Mouse (Mus musculus): ENCODE results near the gene Hook2. TPM values are rescaled to one million over a fixed set of nuclear protein-coding genes. Genes with fewer than 3 reads are reported as not detected.
A peak's percentile ranks its signal among the peaks of the same experiment; 100 is the strongest.

The Hook2 gene
- total RNA-seq (2021), result 1 to 10 TPM; 1.1 to 1.3 TPM
- long read RNA-seq, experiment 1, partial matches to known transcripts, result 1 of 2 reads
- long read RNA-seq, experiment 1, other reads (novel, unspliced or antisense), result 1 of 2 reads
- long read RNA-seq, experiment 2, partial matches to known transcripts, result 0 of 3 reads
- long read RNA-seq, experiment 2, other reads (novel, unspliced or antisense), result 1 of 3 reads

DNA sequence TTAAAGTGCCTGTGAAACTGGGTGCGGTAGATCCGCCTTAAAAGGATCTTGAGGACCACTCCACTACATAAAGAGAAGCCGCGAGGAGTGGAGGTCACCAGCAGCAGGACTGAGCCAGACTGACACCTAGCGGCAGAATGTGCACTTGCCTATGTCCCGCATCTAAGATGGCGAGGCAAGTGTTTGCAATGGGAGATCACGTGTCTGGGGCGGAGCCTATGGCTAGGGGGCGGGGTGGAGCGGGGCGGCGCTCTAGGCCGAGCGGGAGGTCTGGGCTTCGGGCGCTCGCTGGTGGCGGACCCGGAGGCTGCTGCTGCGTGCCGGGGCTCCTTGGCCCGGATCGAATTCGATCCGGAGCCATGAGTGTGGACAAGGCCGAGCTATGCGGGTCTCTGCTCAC lies at the start of gene Hook2:
Gene Hook2, plus strand, starts transcription at position 255 of the 400 bp plus-strand sequence.
- peak; percentile 96 for DNase-seq

DNA sequence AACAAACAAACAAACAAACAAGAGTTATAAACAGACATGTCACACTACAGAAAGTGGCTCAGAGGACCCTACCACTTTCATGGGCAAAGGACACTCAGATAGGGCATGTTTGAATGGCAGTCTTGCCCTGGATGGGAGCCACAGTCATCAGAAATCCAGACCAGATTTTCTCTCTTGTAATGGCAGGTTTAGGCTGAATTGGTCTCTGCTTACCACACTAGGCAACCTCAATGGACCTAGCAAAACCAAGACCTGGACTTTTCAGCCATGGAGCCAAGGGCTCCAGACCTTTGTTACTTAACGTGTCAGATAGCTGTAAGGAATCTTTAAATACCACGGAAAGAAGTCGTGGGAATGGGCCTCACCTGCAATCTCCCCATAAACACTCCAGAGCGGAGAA lies 46.7 kb upstream of the Hook2 start:
- no peak for DNase-seq

DNA sequence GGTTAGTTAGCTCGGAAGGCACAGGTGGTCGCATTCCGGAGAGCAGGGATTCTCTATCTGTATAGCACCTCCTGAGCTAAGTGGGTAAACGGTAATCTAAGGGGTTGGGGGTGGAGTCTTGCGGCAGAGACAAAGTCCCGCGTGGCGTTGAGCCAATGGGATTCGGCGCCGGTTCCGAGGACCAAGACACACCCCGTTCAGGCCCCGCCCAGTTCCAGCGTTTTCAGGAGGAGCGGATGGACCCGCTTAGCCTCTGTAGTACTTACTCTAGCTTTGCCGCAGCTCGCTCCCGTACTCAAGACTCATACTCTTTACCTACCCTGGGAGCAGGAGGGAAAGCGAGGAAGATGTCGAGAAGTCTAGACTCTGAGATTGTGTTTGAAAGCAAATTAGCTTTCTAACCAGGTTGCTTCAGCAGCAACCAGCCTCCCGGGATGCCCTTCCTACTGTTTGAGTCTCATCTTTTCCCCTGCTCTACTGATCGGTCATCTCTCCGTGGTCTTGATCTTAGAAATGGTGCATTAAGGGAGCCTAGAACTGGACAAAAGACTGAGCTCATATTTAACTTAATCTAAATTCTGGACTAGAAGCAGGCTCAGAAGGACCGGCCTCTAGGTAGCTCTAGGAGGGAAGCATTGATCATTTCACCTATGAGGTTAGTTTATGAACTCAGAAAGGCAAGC lies 45.8 kb upstream of the Hook2 start:
- no peak for DNase-seq

DNA sequence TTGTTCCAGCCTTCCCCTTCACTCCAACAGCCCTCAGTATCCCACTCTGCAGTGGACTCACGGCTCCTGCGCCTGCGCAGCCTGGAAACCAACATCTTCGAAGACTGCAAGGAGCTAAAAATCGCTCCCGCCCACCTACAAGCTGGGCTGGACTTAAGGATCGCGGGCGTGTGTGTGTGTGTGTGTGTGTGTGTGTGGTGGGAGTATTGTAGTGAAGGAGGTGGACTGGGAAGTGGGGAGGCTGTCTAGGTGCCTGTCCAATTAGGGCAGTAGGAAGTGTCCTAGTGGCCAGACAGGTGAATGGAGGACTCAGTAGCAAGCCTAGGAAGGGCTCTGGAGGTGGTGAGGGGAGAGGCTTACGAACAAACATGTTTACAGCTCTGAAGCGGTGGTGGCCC lies 45.2 kb upstream of the Hook2 start:
- no peak for DNase-seq

DNA sequence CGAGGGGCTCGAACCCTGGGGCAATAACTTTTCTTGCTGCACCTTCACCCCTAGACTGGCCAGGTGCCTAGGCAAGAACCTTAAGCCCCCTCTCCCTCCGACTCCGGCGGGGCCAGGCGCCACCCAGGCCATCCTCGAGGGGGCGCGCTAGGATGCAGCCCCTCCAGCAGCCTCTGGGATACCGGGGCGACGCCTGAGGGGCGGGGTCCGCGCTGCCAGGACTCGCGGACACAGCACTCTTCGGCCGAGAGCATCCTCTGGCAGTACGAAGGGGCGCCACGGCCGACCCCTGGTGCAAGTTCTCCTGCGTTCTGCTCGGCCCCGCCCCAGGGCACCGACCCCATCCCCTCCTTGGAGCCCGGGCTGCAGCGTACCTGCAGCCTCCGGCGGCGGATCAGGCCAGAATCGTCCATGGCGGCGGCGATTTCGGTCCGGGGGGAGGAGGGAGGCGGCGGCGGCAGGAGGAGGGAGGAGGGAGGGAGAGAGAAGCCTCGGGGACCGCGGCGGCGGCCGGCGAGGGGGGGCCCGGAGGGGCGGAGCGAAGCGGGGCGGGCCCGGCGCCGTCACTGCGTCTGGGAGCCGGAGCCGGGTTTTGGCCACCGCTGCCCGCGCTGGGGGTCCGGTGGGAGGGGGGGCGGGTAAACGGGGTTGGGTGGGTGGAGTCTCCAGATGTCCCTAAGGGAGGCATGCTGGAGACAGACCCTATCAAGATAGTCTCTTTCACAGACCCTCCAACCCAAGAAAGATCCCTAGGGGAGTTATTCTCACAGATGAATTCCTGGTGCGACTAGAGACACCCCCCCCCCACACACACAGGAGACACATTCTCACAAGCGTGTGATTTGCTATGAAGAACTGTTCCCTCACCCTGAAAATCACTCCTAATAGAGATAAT lies 44.5 kb upstream of the Hook2 start:
- DNase-seq, result no peak

DNA sequence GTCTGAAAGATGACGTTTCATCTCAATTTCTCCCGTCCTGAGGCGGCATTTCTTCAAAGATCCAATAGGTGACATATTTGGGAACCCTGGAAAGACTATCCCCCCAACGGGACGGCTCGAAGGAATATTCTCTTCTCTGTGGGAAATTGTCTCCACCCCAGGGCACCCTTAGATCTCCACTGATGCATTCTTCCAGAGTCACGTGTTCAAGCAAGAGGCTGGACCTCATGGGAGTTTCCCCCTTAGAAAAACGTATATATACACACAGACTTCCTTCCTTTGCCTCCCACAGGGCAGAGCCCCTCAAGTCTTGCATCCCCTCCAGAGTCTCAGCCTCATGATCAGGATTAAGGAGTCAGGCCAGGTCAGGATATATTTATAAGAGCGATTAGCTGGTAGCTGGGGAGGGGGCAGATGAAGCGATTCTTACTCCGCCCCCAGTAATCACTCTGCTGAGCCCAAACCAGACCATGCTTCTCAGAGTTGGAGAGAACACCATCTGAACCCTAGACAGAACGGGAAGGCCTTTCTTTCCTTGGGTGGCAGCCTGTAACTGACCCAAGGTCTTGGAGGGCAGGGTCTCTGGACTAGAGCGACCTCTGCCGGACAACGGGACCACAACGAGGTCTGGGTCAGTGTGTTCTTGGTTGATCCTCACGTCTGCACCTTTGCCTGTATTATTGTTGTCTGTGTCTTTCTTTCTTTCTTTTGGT lies 43.7 kb upstream of the Hook2 start, which contains the start of gene Rtbdn:
Gene Rtbdn, plus strand, starts transcription at position 464 of the 713 bp plus-strand sequence.
- no peak for DNase-seq

DNA sequence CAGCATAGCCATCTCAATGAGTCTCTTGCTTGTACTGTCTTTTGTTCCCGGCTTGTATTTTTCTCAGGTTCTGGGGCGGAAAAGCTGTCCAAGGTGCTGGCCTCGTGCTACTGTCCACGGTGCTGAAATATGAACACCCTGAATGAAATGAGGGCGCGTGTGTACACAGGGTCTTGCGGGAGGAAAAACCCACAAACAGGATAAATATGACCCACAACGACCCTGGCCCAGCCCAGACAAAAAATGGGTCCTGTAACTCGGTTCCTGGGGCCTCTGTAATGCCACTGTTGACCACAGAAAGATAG lies 43.2 kb upstream of the Hook2 start:
- no peak for DNase-seq

DNA sequence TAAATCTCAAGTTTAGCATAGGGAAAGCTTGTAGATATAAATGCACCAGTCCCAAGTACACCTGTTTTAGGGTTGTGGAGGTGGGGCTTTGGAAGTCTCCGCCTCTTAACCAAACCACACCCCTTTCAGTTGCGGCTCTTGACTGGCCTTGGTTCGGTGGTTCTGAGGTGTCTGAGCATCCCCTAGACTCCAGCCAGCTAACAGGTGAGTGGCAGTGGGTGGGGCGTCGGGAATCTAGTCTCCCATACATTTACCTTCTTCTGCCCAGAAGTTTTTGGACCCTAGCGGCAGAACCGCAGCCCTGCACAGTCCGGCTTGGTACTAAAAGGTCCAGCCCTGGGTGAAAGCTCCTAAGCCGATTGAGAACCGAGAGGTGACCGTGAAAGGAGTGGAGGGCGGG lies 40.6 kb upstream of the Hook2 start:
- no peak for DNase-seq

DNA sequence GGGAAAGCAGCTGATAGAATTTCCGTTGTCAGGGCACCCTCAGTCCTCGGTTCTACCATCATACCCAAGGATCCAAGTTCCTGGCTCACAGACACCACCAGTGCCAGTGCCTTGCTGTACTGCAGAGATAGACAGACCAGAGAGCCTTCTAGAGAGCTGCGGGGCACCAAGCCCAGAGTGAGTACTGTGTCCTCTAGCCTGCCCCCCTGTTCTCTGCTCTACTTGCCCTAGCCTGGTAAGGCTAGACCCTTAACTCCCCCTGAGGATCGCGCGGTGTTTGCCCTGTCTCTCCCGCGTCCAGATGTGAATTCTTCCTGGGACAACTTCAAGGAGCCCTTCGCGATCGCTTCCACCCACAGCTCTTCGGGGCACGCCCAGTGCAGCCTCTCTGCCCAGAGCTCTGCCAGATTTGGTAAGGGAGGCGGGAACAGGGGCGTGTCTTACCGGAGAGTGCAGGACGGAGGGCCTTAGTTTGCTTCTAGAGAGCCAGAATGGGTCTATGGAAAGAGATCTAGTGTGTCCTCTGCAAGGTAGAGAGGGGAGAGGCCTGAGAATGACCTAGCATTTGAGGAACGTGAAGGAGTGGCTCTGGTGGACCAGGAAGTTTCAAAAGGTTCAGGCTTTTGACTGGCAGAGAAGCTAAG lies 37.7 kb upstream of the Hook2 start:
- peak; percentile 41 for DNase-seq

DNA sequence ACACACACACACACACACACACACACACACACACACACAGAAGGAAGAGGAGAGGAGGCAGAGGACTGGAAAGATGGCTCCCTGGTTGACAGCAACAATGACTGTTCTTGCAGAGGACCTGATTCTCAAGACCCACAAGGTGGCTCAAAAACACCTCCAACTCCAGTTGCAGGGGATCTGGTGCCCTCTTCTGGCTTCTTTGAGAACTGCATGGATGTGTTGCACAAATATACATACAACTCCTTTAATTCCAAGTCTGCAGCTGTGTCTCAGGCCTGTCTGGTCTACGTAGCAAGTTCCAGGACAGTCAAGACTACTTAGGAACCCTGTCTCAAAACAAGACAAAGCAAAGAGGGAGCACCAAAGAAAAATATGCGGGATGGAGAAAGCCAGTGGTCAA lies 33.6 kb upstream of the Hook2 start:
- DNase-seq, result no peak

DNA sequence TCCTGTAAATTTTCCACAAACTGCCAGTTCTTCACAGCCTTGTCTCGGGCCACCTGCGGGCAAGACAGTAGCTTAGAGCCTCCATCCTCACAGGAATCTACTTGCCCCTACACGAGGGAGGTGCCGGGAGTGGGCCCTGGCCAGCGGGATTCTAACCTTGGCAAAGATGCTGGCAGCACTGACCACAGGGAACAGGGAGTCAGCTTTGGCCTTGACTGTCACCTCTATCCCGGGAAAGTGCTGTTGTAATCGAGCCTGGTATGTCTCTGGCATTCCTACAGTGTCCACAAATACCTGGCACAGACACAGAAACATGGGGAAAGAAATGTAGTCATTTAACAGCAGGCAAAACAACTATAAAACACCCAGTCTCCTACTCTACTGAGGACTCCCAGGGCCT lies 30.6 kb upstream of the Hook2 start:
- DNase-seq, result no peak

DNA sequence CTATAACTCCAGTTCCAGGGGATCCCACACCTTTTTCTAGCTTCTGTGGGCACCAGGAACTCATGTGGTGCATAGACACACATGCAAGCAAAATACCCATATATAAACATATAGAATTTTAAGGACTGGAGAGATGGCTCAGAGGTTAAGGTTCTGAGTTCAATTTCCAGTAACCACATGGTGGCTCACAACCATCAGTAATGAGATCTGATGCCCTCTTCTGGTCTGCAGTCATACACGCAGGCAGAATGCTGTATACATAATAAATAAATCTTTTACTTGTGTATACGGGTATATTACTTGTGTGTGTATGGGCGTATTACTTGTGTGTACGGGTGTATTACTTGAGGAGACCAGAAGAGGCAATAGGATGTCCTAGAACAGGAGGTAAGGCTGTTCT lies 26.5 kb upstream of the Hook2 start:
- no peak for DNase-seq

DNA sequence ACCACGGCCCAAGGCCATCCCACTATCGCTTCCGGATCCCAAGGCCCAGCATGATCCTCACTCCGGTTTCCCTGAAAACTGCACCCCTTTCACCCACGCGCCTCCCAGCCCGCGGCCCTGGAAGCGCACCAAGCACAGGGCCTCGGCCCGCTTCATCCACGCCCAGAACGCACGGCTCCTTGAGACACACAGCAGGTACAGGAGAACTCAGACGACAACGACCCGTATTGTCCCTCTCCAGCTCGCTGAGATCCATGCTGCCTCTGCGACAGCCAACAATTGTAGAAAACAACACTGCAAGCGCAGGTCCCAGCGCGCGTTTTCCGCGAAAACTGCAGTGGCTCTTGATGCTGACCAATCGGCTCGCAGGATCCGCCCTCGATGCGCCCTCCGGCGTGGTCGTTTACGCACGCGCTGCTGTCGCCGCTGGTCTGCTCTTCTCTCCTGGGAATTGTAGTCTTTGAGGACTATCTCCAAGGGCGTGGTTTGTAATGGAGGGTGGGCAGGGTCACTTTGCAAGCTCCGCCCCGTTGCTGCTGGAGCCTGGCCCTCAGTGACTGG lies 24.6 kb upstream of the Hook2 start:
- peak; percentile 92 for DNase-seq

DNA sequence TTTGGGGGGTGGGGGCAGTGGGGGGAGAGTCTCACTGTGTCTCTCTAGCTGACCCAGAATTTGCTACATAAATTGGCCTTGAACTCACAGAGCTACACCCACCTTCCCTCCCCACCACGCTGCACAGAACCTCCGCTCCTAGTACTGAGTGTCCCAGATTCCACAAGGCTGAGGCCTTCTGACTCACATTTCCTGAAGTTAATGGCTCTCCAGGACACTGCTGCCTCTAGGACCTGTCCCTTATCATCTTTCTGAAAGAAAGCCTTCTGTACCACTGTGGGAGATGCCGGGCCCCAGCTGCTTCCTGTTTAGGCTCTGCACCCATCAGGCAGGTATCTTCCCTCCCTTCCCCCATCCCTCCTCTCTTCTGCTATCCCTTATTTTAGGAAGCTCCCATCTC lies 23.8 kb upstream of the Hook2 start:
- no peak for DNase-seq

DNA sequence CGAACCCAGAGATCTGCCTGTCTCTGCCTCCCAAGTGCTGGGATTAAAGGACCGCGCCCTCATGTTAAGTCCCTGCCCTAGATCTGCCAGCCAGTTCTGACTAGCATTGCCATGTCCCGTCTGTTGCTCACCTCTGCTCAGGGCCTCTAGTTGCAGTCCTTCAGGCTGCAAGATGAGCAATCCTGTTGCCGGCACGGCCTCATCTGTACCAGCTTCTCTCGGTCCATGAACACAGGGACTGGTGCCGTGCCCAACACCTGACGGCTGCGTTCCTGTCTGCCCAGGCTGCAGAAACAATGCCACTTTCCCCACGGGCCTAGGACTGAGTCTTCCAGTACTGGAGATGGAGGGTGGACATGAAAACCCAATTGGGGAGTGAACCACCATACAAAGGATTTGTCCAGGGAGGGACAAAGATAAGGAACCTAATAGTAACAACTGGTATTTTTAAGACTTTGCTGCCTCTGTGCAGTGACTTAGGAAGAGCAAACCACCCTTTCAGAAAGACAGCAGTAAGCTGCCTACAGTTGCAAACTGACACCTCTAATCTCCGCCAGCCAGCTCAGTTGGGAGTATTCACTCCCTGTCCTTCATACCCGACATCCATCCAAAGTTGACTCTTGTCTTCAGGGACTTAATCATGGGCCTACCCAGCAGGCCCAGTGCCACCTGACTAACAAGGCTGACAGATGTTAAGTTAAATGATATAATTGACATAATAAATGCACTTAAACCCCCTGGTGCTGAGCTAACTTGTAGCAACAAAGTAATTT lies 22.7 kb upstream of the Hook2 start:
- DNase-seq, result no peak

DNA sequence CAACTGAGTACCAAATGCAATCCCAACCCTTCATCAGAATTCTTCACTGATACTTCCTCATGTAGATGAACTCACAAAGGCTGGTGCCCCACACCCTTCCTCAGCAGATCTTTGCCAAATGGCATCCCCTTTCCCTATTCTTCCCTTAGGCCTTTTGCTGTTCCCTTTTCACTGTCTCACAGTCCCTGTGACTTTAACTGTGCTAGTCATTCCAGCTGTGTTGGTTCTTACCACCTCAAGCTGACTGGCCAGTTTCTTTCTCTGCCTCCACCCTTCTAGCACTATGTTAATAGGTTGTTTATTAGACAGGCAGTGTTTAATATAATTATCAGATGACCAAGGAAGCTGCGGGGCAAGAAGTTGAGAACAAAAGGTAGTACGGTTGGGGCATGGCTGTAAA lies 21.8 kb upstream of the Hook2 start:
- no peak for DNase-seq

DNA sequence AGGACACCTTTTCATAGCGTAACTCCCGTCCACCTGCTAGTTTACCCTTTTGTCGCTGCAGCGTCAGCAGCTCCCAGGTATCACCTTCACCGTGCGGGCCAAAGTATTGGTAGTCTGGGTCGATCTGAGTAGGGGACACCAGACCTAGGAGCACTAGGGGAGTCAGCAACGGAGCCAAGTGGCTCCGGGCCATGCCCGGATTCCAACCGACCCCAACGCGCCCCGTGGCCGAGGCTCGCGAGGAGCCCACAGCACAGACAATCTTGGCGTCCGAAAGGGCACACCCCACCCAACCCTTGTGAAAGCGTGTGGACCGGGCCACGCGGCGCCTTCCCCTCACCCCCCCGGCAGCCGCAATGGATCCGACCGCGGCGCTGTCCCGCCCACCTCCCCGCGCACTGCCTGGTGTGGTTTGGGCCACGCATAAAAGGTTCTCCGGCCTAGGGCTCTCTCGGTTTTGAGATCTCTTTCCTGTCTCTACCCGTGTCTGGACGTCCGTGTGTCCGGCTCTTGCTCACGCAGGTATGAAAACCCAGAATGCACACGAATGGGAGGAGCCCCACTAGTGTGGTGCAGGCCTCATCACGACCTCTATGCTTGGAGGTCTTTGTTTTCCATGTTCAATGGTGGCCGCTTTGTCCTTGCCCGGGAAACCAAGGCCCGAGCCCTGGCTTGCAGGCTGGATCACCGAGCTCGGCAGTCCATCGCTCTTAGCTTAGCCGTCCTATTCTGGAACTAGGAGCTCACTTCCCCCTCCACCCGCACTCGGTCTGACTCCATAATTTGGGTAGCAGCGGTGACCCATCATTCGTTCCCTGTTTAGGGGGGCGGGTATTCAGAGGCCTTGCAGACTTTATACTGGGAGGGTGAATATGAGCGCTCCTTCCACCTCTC lies 20.9 kb upstream of the Hook2 start, which contains the start of the genes Gm49661, Prdx2 and Rnaseh2a:
Gene Gm49661, minus strand, starts transcription at position 193 of the 894 bp plus-strand sequence.
Gene Prdx2, plus strand, starts transcription at position 347 of the 894 bp plus-strand sequence.
Gene Rnaseh2a, minus strand, starts transcription at position 527 of the 894 bp plus-strand sequence.
- peak; percentile 75 for DNase-seq

DNA sequence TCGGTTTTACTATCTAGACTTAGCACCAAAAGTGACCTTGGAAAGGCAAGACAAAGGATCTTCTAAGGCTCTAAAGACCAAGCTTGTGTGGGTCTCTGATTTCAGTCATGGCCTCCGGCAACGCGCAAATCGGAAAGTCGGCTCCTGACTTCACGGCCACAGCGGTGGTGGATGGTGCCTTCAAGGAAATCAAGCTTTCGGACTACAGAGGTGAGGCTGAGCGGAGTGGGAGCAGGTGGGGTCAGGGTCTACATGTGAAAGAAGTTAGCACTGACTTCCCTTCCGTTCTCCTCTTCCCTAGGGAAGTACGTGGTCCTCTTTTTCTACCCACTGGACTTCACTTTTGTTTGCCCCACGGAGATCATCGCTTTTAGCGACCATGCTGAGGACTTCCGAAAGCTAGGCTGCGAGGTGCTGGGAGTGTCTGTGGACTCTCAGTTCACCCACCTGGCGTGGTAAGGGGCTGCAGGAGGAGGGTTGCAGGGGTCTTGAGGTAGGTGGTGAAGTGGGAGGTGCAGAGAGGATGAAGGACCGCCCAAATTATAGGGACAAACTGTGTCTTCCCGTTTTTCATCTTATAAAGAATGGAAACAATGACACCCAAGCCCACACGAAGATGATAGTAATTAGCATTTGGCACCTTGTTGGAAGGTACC lies 20.1 kb upstream of the Hook2 start:
- no peak for DNase-seq

DNA sequence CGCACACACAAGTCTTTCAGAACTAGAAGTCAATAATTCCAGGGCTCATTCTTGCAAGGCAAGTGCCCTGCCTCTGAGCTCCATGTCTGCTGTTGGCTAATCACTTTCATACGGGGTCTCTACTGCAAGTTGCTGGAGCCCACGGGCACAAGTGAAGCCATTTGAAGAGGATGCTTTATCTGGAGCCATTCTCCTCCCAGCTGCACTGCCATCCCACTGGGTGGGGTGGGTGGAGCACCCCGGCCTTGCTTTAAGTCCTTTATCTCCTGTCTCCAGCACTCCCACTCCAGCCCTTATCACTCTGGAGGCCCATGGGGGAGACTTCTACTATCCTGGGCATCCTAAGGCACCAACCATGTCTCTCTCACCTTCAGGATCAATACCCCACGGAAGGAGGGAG lies 19.5 kb upstream of the Hook2 start:
- DNase-seq, result no peak

Data from gastrocnemius, postnatal 25 days (tissue).